Mouse (Mus musculus) G1E (cell line): ENCODE data around the gene Ankrd45. TPM values are rescaled to one million over a fixed set of nuclear protein-coding genes. Genes with fewer than 3 reads are reported as not detected.
A peak's percentile ranks its signal among the peaks of the same experiment; 100 is the strongest.

Experiments
- ATAC-seq: 2 replicates; pipeline ENCODE4 v1.8.0; 2016; ENCODE audit warnings: mild to moderate bottlenecking; ENCODE audit not compliant: insufficient number of reproducible peaks, poor library complexity, low FRiP score, severe bottlenecking; ENCODE audit errors: extremely low read depth
- DNase-seq: peaks from one replicate; pipeline ENCODE4 v3.0.0; 2012; ENCODE audit warnings: low spot score
- H3K27me3 ChIP-seq: 2 replicates; pipeline ENCODE4 v1.6.1; 2012; ENCODE audit warnings: mild to moderate bottlenecking, low read length, inconsistent platforms; ENCODE audit not compliant: insufficient read depth
- H3K36me3 ChIP-seq: replicated peaks from 2 replicates; pipeline ENCODE3; 2012; ENCODE audit warnings: mild to moderate bottlenecking, inconsistent platforms
- H3K4me1 ChIP-seq: 2 replicates; pipeline ENCODE4 v1.6.1; 2012; ENCODE audit warnings: low read depth, low read length, inconsistent platforms, mixed read lengths; ENCODE audit not compliant: insufficient read depth
- H3K4me3 ChIP-seq: 2 replicates; pipeline ENCODE4 v1.5.1; 2012; ENCODE audit warnings: low read depth, mild to moderate bottlenecking, inconsistent platforms, low read length, moderate library complexity, mixed read lengths
- H3K9me3 ChIP-seq: replicated peaks from 2 replicates; pipeline ENCODE4 v1.6.1; 2012; ENCODE audit warnings: inconsistent platforms
- CTCF ChIP-seq: IDR thresholded peaks from 2 replicates; pipeline ENCODE4 v1.5.1; 2012; ENCODE audit warnings: low read depth, low read length, inconsistent platforms, mixed read lengths
- GATA1 ChIP-seq: IDR thresholded peaks from 2 replicates; pipeline ENCODE4 v1.6.1; 2012; ENCODE audit warnings: borderline replicate concordance, low read length, inconsistent platforms, mixed read lengths
- GATA2 ChIP-seq: IDR thresholded peaks from 2 replicates; pipeline ENCODE4 v1.6.1; 2012; ENCODE audit warnings: low read depth, low read length, inconsistent platforms, borderline replicate concordance
- POLR2AphosphoS5 ChIP-seq: IDR thresholded peaks from 2 replicates; pipeline ENCODE4 v1.6.1; 2012; ENCODE audit warnings: low read depth, low read length, inconsistent platforms; ENCODE audit not compliant: insufficient replicate concordance
- TAL1 ChIP-seq: conservative IDR thresholded peaks from 2 replicates; pipeline ENCODE4 v1.6.1; 2012; ENCODE audit warnings: low read depth, low read length, inconsistent platforms, mixed read lengths
- polyA plus RNA-seq: library from polyadenylated mRNA; stranded (reverse); fragments of >175 nt; gene quantifications from 2 replicates; pipeline ENCODE4 v1.2.3, GENCODE M21; 2012
- total RNA-seq, 2 experiments: library from RNA; stranded (forward) in 1 of 2; stranded (reverse) in 1 of 2; fragments of 200-1000 nt in 1 of 2; fragments of >200 nt in 1 of 2; fragmentation: Nextera tagmentation in 1 of 2; gene quantifications; 2 replicates each; pipeline ENCODE4 v1.2.3; 2014 to 2017

Gene Ankrd45
- total and polyA plus RNA-seq, 3 experiments = 0.11 TPM; not detected in 2

DNA sequence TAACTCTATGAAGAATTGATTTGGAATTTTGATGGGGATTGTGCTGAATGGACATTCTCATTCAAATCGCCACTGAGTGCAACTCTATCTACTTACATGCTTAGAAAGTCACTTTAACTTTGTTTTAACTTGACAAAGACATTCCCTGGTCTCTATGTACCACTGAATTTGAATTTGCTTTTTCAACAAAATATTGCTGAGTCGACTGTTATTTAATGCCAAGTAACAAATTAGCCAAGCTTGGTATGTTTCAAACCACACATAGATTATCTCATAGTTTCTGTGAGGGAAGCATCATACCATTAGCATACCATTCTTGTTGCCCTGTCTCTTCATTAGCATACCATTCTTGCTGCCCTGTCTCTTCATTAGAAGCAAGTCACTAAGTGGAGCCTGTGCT is 5.4 kb downstream of the Ankrd45 start:
- no peak for ATAC-seq
- peaks cover 7% of the 10 kb centered on the region for H3K27me3 ChIP-seq
- no peaks in the 10 kb centered on the region for H3K9me3 ChIP-seq
- no peaks in the 10 kb centered on the region for H3K36me3 ChIP-seq
- no peak overlapping the region for H3K4me3 ChIP-seq
- TF ChIP-seq TAL1 (no peak), GATA2 (no peak), GATA1 (no peak), CTCF (no peak), POLR2AphosphoS5 (no peak)
- peaks cover 3% of the 10 kb centered on the region; the same call in 1 of the 2 replicates for H3K4me1 ChIP-seq
- no peak for DNase-seq

GRCm38 (mm10) chr1:161151098-161151497 is 8.6 kb downstream of the Ankrd45 start:
- no peak for ATAC-seq
- Histone ChIP-seq H3K9me3 (no peaks in the 10 kb centered on the region), H3K36me3 (no peaks in the 10 kb centered on the region), H3K27me3 (peaks cover 3% of the 10 kb centered on the region; the same call in 1 of the 2 replicates), H3K4me3 (no peak overlapping the region), H3K4me1 (peaks cover 6% of the 10 kb centered on the region)
- DNase-seq = no peak
- TF ChIP-seq CTCF = no peak
- TF ChIP-seq GATA1 = no peak
- no peak for TF ChIP-seq TAL1
- no peak for TF ChIP-seq GATA2
- TF ChIP-seq POLR2AphosphoS5 = no peak

DNA sequence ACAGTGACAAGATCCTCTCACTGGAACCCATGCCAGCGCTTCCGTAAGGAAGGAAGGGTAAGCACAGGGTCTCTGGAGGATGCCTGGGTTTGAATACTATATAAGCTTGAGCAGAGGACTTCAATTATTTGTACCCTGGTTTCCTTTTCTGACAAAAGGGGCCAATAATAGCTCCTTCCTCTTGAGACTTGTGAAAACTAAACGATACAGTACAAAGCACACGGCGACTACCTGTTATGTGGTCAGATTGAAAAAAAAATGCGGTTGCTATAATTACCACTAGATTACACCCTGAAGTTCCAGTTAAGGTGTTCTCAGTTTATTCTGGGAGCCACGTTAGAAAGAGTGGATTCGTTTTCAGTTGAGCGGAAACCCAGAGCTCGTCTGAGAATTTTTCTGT is 14.1 kb downstream of the Ankrd45 start:
- peaks cover 10% of the 10 kb centered on the region for H3K4me1 ChIP-seq
- no peak overlapping the region for H3K4me3 ChIP-seq
- TF ChIP-seq TAL1 (no peak), CTCF (no peak), GATA1 (no peak), POLR2AphosphoS5 (no peak), GATA2 (no peak)
- no peaks in the 10 kb centered on the region for H3K9me3 ChIP-seq
- ATAC-seq (no peak), DNase-seq (no peak)
- peaks cover 14% of the 10 kb centered on the region for H3K27me3 ChIP-seq
- H3K36me3 ChIP-seq = no peaks in the 10 kb centered on the region

- peaks cover 7% of the 10 kb centered on the region for H3K4me1 ChIP-seq
- peaks cover 14% of the 10 kb centered on the region for H3K27me3 ChIP-seq
- no peaks in the 10 kb centered on the region for H3K36me3 ChIP-seq
- no peak for TF ChIP-seq GATA2
- no peak for TF ChIP-seq GATA1
- TF ChIP-seq POLR2AphosphoS5 = no peak
- no peak for TF ChIP-seq CTCF
- no peak for TF ChIP-seq TAL1
- no peak within 1 kb of the TSS for H3K4me3 ChIP-seq
- H3K9me3 ChIP-seq = 0 out of 2 replicates have a peak, but pooled peaks cover 3% of the 10 kb centered on the region
- ATAC-seq (no peak), DNase-seq (no peak)
Measured at GRCm38 (mm10) chr1:161159214-161159613, 16.7 kb downstream of the Ankrd45 start, which contains the start of gene Tex50. Tex50 (minus strand) TSS chr1:161159314.

GRCm38 (mm10) chr1:161160266-161160665 is 17.8 kb downstream of the Ankrd45 start:
- TF ChIP-seq TAL1 (no peak), GATA1 (no peak), POLR2AphosphoS5 (no peak), GATA2 (no peak)
- Histone ChIP-seq H3K4me3 (no peak overlapping the region), H3K9me3 (0 out of 2 replicates have a peak, but pooled peaks cover 3% of the 10 kb centered on the region), H3K27me3 (peaks cover 14% of the 10 kb centered on the region), H3K4me1 (peaks cover 7% of the 10 kb centered on the region), H3K36me3 (no peaks in the 10 kb centered on the region)
- DNase-seq = no peak
- ATAC-seq = no peak

GRCm38 (mm10) chr1:161170651-161171050 is 28.2 kb downstream of the Ankrd45 start:
- no peaks in the 10 kb centered on the region for H3K36me3 ChIP-seq
- no peak for DNase-seq
- peak overlapping the region; percentile 20; the same call in 1 of the 2 replicates for H3K4me3 ChIP-seq
- peaks cover 48% of the 10 kb centered on the region for H3K27me3 ChIP-seq
- TF ChIP-seq TAL1 (no peak), POLR2AphosphoS5 (no peak), CTCF (no peak), GATA1 (no peak), GATA2 (no peak)
- no peak for ATAC-seq
- H3K9me3 ChIP-seq = no peaks in the 10 kb centered on the region; the same call in 1 of the 2 replicates
- H3K4me1 ChIP-seq = peaks cover 4% of the 10 kb centered on the region; the same call in 1 of the 2 replicates
